Mouse (Mus musculus): Measurements from ENCODE around the gene Igf2bp3. TPM values are rescaled to one million over a fixed set of nuclear protein-coding genes. Genes with fewer than 3 reads are reported as not detected.
"Not testable (repeated sequence)": the region's sequence is repeated elsewhere in the genome, so short reads cannot be mapped to it uniquely, and the experiment has no call there.

The Igf2bp3 gene
- 85.5 and 86.8 TPM in 2 replicates for polyA plus RNA-seq (2014; fragmentation: Nextera tagmentation; extraction: Ambion mirVana)

- peak within 1 kb of the TSS; percentile 98 for H3K27ac ChIP-seq (ENCODE audit: low read length)
- H3K36me3 ChIP-seq (ENCODE audit: control insufficient read depth, insufficient read depth, low read length): no peaks in the 10 kb centered on the region
- no peaks in the 10 kb centered on the region for H3K9me3 ChIP-seq (ENCODE audit: control insufficient read depth, low read depth, low read length)
- H3K4me2 ChIP-seq (replicated peaks; ENCODE audit: low read depth, low read length): peak within 1 kb of the TSS; percentile 89
- H3K4me1 ChIP-seq (ENCODE audit: control insufficient read depth, insufficient read depth, low read length): peaks cover 27% of the 10 kb centered on the region
- peak within 1 kb of the TSS; percentile 99 for H3K9ac ChIP-seq (replicated peaks; ENCODE audit: low read depth, low read length)
- H3K27me3 ChIP-seq (ENCODE audit: control insufficient read depth, insufficient read depth, low read length): no peaks in the 10 kb centered on the region
- peak; percentile 85 for ATAC-seq (ENCODE audit: insufficient number of reproducible peaks, insufficient read depth, low FRiP score, low read depth)
- peak within 1 kb of the TSS; percentile 95 for H3K4me3 ChIP-seq (ENCODE audit: low read depth, low read length)
- WGBS: under 1% methylated on average over 67 of the region's 68 CpGs
These were observed at the start of gene Igf2bp3 for GRCm38 (mm10) chr6:49214928-49215747. TSS of gene Igf2bp3 (minus strand) at chr6:49214957.

- not testable (repeated sequence) for ATAC-seq (ENCODE audit: insufficient number of reproducible peaks, insufficient read depth, low FRiP score, low read depth); H3K27ac ChIP-seq (ENCODE audit: low read length)
- 0 out of 2 replicates have a peak overlapping the region, but pooled peaks have one; percentile 100 for H3K4me3 ChIP-seq (ENCODE audit: low read depth, low read length)
These were observed 49.7 kb upstream of the Igf2bp3 start for GRCm38 (mm10) chr6:49264446-49264845.

GRCm38 (mm10) chr6:49263847-49264243 is 49.1 kb upstream of the Igf2bp3 start, which contains the start of gene Tra2a:
TSS of gene Tra2a (minus strand) at chr6:49264033.
- Histone ChIP-seq H3K4me2 (replicated peaks; ENCODE audit: low read depth, low read length) (peak within 1 kb of the TSS; percentile 68), H3K27me3 (ENCODE audit: control insufficient read depth, insufficient read depth, low read length) (no peaks in the 10 kb centered on the region), H3K27ac (ENCODE audit: low read length) (peak within 1 kb of the TSS; percentile 98), H3K36me3 (ENCODE audit: control insufficient read depth, insufficient read depth, low read length) (no peaks in the 10 kb centered on the region), H3K4me1 (ENCODE audit: control insufficient read depth, insufficient read depth, low read length) (peaks cover 27% of the 10 kb centered on the region), H3K9me3 (ENCODE audit: control insufficient read depth, low read depth, low read length) (no peaks in the 10 kb centered on the region), H3K9ac (replicated peaks; ENCODE audit: low read depth, low read length) (peak within 1 kb of the TSS; percentile 99), H3K4me3 (ENCODE audit: low read depth, low read length) (peak within 1 kb of the TSS; percentile 100)
- under 1% methylated on average over 39 of the region's 39 CpGs for WGBS
- peak; percentile 95 for ATAC-seq (ENCODE audit: insufficient number of reproducible peaks, insufficient read depth, low FRiP score, low read depth)

More at GRCm38 (mm10) chr6:49264446-49264845, 49.7 kb upstream of the Igf2bp3 start:
- H3K36me3 ChIP-seq (ENCODE audit: control insufficient read depth, insufficient read depth, low read length); H3K9me3 ChIP-seq (ENCODE audit: control insufficient read depth, low read depth, low read length); H3K9ac ChIP-seq (replicated peaks; ENCODE audit: low read depth, low read length); H3K27me3 ChIP-seq (ENCODE audit: control insufficient read depth, insufficient read depth, low read length): not testable (repeated sequence)
- Histone ChIP-seq H3K4me2 (replicated peaks; ENCODE audit: low read depth, low read length) (peak overlapping the region; percentile 33; the same call in 1 of the 2 replicates), H3K4me1 (ENCODE audit: control insufficient read depth, insufficient read depth, low read length) (peaks cover 22% of the 10 kb centered on the region)
- WGBS: 91% methylated on average over 7 of the region's 7 CpGs

DNA sequence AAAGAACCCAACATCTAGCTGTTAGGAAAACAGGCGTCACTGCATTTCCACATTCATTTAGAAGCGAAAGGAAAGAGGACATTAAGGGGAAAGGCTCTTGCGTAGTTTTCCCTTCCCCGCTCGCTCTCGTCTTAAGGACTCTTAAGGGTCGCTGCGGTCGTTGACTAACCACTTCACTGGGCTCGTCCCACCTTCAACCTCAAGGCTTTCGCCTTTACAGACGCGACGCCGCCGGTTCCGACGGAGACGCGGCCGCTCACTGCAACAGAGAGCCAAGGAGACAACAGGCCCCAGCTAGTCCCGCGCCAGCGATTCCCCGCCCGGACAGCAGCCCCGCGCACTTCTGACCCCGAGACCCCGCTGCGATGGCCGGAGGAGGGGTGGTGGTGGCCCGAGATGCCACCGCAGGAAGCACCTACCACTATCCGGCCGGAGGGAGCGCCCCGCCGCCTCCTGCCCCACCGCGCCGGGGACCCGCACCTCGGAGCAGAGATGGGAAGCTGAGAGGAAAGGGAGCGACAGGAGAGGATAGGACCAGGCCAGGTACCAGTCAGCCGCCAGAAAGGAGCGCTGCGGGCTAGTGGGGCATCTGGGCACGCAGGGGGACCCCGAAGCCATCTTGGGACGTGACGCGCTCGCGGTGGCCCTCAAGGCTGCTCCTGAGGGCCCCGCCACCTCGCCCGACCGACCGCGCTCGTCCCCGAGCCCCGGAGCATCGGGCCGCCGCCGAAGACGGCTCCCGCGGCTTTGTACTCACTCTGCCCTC is 48.5 kb upstream of the Igf2bp3 start:
- H3K4me1 ChIP-seq (ENCODE audit: control insufficient read depth, insufficient read depth, low read length): peaks cover 28% of the 10 kb centered on the region
- no peaks in the 10 kb centered on the region for H3K27me3 ChIP-seq (ENCODE audit: control insufficient read depth, insufficient read depth, low read length)
- peak overlapping the region; percentile 68 for H3K4me2 ChIP-seq (replicated peaks; ENCODE audit: low read depth, low read length)
- H3K4me3 ChIP-seq (ENCODE audit: low read depth, low read length): peak overlapping the region; percentile 100
- H3K9ac ChIP-seq (replicated peaks; ENCODE audit: low read depth, low read length): peak overlapping the region; percentile 99
- no peaks in the 10 kb centered on the region for H3K9me3 ChIP-seq (ENCODE audit: control insufficient read depth, low read depth, low read length)
- ATAC-seq (ENCODE audit: insufficient number of reproducible peaks, insufficient read depth, low FRiP score, low read depth): peak; percentile 73
- H3K36me3 ChIP-seq (ENCODE audit: control insufficient read depth, insufficient read depth, low read length): no peaks in the 10 kb centered on the region
- H3K27ac ChIP-seq (ENCODE audit: low read length): peak overlapping the region; percentile 98
- under 1% methylated on average over 71 of the region's 71 CpGs for WGBS

DNA sequence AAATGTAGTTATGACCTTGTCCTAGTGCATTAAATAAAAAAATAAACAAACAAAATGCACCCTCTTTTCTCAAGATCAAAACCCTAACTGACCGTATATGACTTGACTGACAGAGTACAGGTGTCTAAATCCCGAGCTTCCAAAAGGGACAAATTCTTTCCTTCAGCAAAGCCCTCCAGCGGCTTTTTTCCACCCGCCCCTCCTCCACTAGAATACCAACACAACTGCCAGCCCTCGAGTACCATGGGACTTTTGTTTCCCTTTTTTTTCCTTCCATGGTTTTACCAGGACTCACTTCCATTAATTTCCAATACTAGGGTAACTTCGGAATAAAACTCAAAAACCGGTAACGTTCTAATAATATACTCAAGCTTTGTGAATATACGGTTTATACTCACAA is 47.7 kb upstream of the Igf2bp3 start:
- H3K9me3 ChIP-seq (ENCODE audit: control insufficient read depth, low read depth, low read length): no peaks in the 10 kb centered on the region
- 0% methylated on average over 9 of the region's 9 CpGs for WGBS

GRCm38 (mm10) chr6:49259711-49260110 is 45.0 kb upstream of the Igf2bp3 start:
- no peaks in the 10 kb centered on the region for H3K27me3 ChIP-seq (ENCODE audit: control insufficient read depth, insufficient read depth, low read length)
- ATAC-seq (ENCODE audit: insufficient number of reproducible peaks, insufficient read depth, low FRiP score, low read depth): no peak
- no peak overlapping the region for H3K4me3 ChIP-seq (ENCODE audit: low read depth, low read length)
- H3K9ac ChIP-seq (replicated peaks; ENCODE audit: low read depth, low read length): no peak overlapping the region
- 38% methylated on average over 5 of the region's 5 CpGs for WGBS
- no peak overlapping the region for H3K27ac ChIP-seq (ENCODE audit: low read length)
- no peaks in the 10 kb centered on the region for H3K36me3 ChIP-seq (ENCODE audit: control insufficient read depth, insufficient read depth, low read length)
- H3K9me3 ChIP-seq (ENCODE audit: control insufficient read depth, low read depth, low read length): no peaks in the 10 kb centered on the region
- no peak overlapping the region for H3K4me2 ChIP-seq (replicated peaks; ENCODE audit: low read depth, low read length)
- H3K4me1 ChIP-seq (ENCODE audit: control insufficient read depth, insufficient read depth, low read length): peaks cover 28% of the 10 kb centered on the region

More for the DNA sequence above, 47.7 kb upstream of the Igf2bp3 start:
- no peaks in the 10 kb centered on the region for H3K27me3 ChIP-seq (ENCODE audit: control insufficient read depth, insufficient read depth, low read length)
- peak overlapping the region; percentile 99 for H3K9ac ChIP-seq (replicated peaks; ENCODE audit: low read depth, low read length)
- H3K4me2 ChIP-seq (replicated peaks; ENCODE audit: low read depth, low read length): peak overlapping the region; percentile 68
- H3K27ac ChIP-seq (ENCODE audit: low read length): no peak overlapping the region; the same call in 1 of the 2 replicates
- peaks cover 28% of the 10 kb centered on the region for H3K4me1 ChIP-seq (ENCODE audit: control insufficient read depth, insufficient read depth, low read length)
- peak overlapping the region; percentile 100 for H3K4me3 ChIP-seq (ENCODE audit: low read depth, low read length)
- H3K36me3 ChIP-seq (ENCODE audit: control insufficient read depth, insufficient read depth, low read length): no peaks in the 10 kb centered on the region
- ATAC-seq (ENCODE audit: insufficient number of reproducible peaks, insufficient read depth, low FRiP score, low read depth): no peak

DNA sequence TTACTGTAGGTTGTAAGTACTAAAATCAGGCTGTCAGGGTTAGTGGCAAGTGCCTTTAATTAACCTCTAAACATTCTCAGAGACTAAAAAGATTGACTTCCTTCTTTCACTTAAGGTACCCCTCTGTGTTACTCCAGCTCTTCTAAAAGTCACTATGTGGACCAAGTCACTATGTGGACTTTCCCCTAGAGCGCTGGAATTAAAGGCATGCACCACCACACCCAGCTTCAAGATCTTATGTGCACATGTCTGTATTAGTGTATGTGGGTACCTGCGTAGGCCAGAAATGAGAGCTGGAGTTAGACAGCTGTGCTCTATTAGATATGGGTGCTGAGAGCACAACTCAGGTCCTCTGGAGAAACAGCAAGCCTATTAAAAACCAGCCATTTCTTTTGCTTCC is 43.1 kb upstream of the Igf2bp3 start:
- Histone ChIP-seq H3K9ac (replicated peaks; ENCODE audit: low read depth, low read length) (no peak overlapping the region), H3K27ac (ENCODE audit: low read length) (no peak overlapping the region), H3K4me1 (ENCODE audit: control insufficient read depth, insufficient read depth, low read length) (peaks cover 28% of the 10 kb centered on the region), H3K4me3 (ENCODE audit: low read depth, low read length) (no peak overlapping the region), H3K4me2 (replicated peaks; ENCODE audit: low read depth, low read length) (no peak overlapping the region), H3K36me3 (ENCODE audit: control insufficient read depth, insufficient read depth, low read length) (no peaks in the 10 kb centered on the region), H3K27me3 (ENCODE audit: control insufficient read depth, insufficient read depth, low read length) (no peaks in the 10 kb centered on the region), H3K9me3 (ENCODE audit: control insufficient read depth, low read depth, low read length) (no peaks in the 10 kb centered on the region)
- no peak for ATAC-seq (ENCODE audit: insufficient number of reproducible peaks, insufficient read depth, low FRiP score, low read depth)
- WGBS: 77% methylated on average over 2 of the region's 2 CpGs

DNA sequence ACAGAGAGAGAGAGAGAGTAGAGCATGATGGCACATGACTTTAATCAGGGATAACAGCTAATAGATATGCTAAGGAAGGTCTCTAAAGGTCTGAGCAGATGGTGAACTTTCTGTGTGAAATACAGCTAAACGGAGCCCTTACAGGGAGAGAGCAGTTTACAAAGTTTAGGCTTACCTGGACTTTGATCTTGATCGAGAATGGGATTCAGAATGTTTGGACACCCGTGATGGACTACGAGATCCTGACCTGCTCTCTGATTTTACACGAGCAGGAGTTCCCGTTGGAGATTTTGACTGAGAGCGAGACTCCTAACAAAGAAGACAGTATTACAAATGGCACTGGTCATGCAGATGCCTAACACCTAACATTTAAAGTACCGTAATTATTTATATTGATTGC is 37.5 kb upstream of the Igf2bp3 start:
- H3K9ac ChIP-seq (replicated peaks; ENCODE audit: low read depth, low read length): no peak overlapping the region
- peaks cover 26% of the 10 kb centered on the region for H3K36me3 ChIP-seq (ENCODE audit: control insufficient read depth, insufficient read depth, low read length)
- no peaks in the 10 kb centered on the region for H3K27me3 ChIP-seq (ENCODE audit: control insufficient read depth, insufficient read depth, low read length)
- 79% methylated on average over 8 of the region's 8 CpGs for WGBS
- no peaks in the 10 kb centered on the region for H3K9me3 ChIP-seq (ENCODE audit: control insufficient read depth, low read depth, low read length)
- H3K4me1 ChIP-seq (ENCODE audit: control insufficient read depth, insufficient read depth, low read length): no peaks in the 10 kb centered on the region
- H3K27ac ChIP-seq (ENCODE audit: low read length): no peak overlapping the region
- ATAC-seq (ENCODE audit: insufficient number of reproducible peaks, insufficient read depth, low FRiP score, low read depth): no peak
- no peak overlapping the region for H3K4me2 ChIP-seq (replicated peaks; ENCODE audit: low read depth, low read length)
- H3K4me3 ChIP-seq (ENCODE audit: low read depth, low read length): no peak overlapping the region
